Mouse (Mus musculus) cerebellum, adult 18-20 months (tissue): ENCODE data around the gene Slc24a4.
"Not testable (repeated sequence)": the region's sequence is repeated elsewhere in the genome, so short reads cannot be mapped to it uniquely, and the experiment has no call there.

Source experiments
- DNase-seq, 2 experiments: peaks; one replicate each; pipeline ENCODE4 v3.0.0; 2021

Slc24a4 gene

GRCm38 (mm10) chr12:102166691-102167261 is 38.2 kb downstream of the Slc24a4 start:
- no peak for DNase-seq

- no peak for DNase-seq
Measured at GRCm38 (mm10) chr12:102167302-102167701, 38.8 kb downstream of the Slc24a4 start.

- DNase-seq = no peak
Measured at GRCm38 (mm10) chr12:102172746-102173145, 44.2 kb downstream of the Slc24a4 start.

- no peak for DNase-seq
Measured at GRCm38 (mm10) chr12:102173345-102173744, 44.8 kb downstream of the Slc24a4 start.

GRCm38 (mm10) chr12:102180371-102181074 is 52.0 kb downstream of the Slc24a4 start:
- DNase-seq = no peak

GRCm38 (mm10) chr12:102181799-102182357 is 53.3 kb downstream of the Slc24a4 start:
- DNase-seq = peak; percentile 29 to 44

GRCm38 (mm10) chr12:102182621-102183020 is 54.1 kb downstream of the Slc24a4 start:
- DNase-seq = no peak

- DNase-seq = no peak
Measured at GRCm38 (mm10) chr12:102183201-102183600, 54.7 kb downstream of the Slc24a4 start.

GRCm38 (mm10) chr12:102190820-102191219 is 62.3 kb downstream of the Slc24a4 start:
- peak; percentile 65 to 67 for DNase-seq

GRCm38 (mm10) chr12:102201516-102201915 is 73.0 kb downstream of the Slc24a4 start:
- no peak for DNase-seq

GRCm38 (mm10) chr12:102202901-102203300 is 74.4 kb downstream of the Slc24a4 start:
- peak; percentile 29 to 33 for DNase-seq

GRCm38 (mm10) chr12:102206471-102206870 is 77.9 kb downstream of the Slc24a4 start:
- no peak for DNase-seq

- DNase-seq = no peak
Measured at GRCm38 (mm10) chr12:102207245-102207644, 78.7 kb downstream of the Slc24a4 start.

GRCm38 (mm10) chr12:102210801-102211200 is 82.3 kb downstream of the Slc24a4 start:
- DNase-seq = no peak

- peak; percentile 77 to 82 for DNase-seq
Measured at GRCm38 (mm10) chr12:102223404-102223803, 94.9 kb downstream of the Slc24a4 start.

- not testable (repeated sequence) for DNase-seq
Measured at GRCm38 (mm10) chr12:102224112-102224511, 95.6 kb downstream of the Slc24a4 start.

GRCm38 (mm10) chr12:102225165-102225564 is 96.6 kb downstream of the Slc24a4 start:
- no peak for DNase-seq

- DNase-seq = no peak
Measured at GRCm38 (mm10) chr12:102235551-102235950, 107.0 kb downstream of the Slc24a4 start.

- no peak for DNase-seq
Measured at GRCm38 (mm10) chr12:102236317-102236716, 107.8 kb downstream of the Slc24a4 start.

- no peak for DNase-seq
Measured at GRCm38 (mm10) chr12:102242076-102242722, 113.7 kb downstream of the Slc24a4 start.

GRCm38 (mm10) chr12:102243915-102244314 is 115.4 kb downstream of the Slc24a4 start:
- DNase-seq = no peak

- no peak for DNase-seq
Measured at GRCm38 (mm10) chr12:102246226-102246625, 117.7 kb downstream of the Slc24a4 start.

- no peak for DNase-seq
Measured at GRCm38 (mm10) chr12:102248104-102248503, 119.6 kb downstream of the Slc24a4 start.

GRCm38 (mm10) chr12:102250316-102250715 is 121.8 kb downstream of the Slc24a4 start:
- DNase-seq = no peak
